Mouse (Mus musculus) lung, embryonic 14.5 days (tissue): ENCODE data around the gene Fam193a. TPM values are rescaled to one million over a fixed set of nuclear protein-coding genes. Genes with fewer than 3 reads are reported as not detected.

Experiments
- ATAC-seq: fragments of 200-750 bp; cut with Nextera tagmentation; 2 replicates; pipeline ENCODE4 v1.8.0; 2017; ENCODE audit warnings: mild to moderate bottlenecking, moderate TSS enrichment, moderate library complexity; ENCODE audit not compliant: insufficient read depth
- DNase-seq: peaks from one replicate; pipeline ENCODE4 v3.0.0-alpha.2; 2015
- H3K27ac ChIP-seq: fragments of 300-500 bp; sonication (generic); 2 replicates; pipeline ENCODE4 v1.5.1; 2014; ENCODE audit warnings: low read depth, mild to moderate bottlenecking, moderate library complexity
- H3K27me3 ChIP-seq: fragments of 300-500 bp; sonication (generic); 2 replicates; pipeline ENCODE4 v1.6.1; 2014; ENCODE audit warnings: low read length, control low read depth; ENCODE audit not compliant: insufficient read depth
- H3K36me3 ChIP-seq: fragments of 300-500 bp; sonication (generic); 2 replicates; pipeline ENCODE4 v1.6.1; 2014; ENCODE audit warnings: control low read depth; ENCODE audit not compliant: insufficient read depth
- H3K4me1 ChIP-seq: fragments of 300-500 bp; sonication (generic); 2 replicates; pipeline ENCODE4 v1.6.1; 2014; ENCODE audit warnings: antibody characterized with exemption, control low read depth; ENCODE audit not compliant: insufficient read depth
- H3K4me2 ChIP-seq: fragments of 300-500 bp; sonication (generic); 2 replicates; pipeline ENCODE4 v1.6.1; 2014; ENCODE audit warnings: mild to moderate bottlenecking
- H3K4me3 ChIP-seq: fragments of 300-500 bp; sonication (generic); 2 replicates; pipeline ENCODE4 v1.5.1; 2014; ENCODE audit warnings: low read depth, low read length
- H3K9ac ChIP-seq: fragments of 300-500 bp; sonication (generic); 2 replicates; pipeline ENCODE4 v1.6.1; 2014
- H3K9me3 ChIP-seq: fragments of 300-500 bp; sonication (generic); 2 replicates; pipeline ENCODE4 v1.6.1; 2016; ENCODE audit warnings: low read depth, low read length, control low read depth
- CTCF ChIP-seq: IDR thresholded peaks from 2 replicates; pipeline ENCODE4 v1.5.1; 2016; ENCODE audit warnings: antibody characterized with exemption, low read depth
- WGBS: fragments of 180-500 bp; shearing (Covaris S2); extraction: QIAGEN DNeasy Blood & Tissue Kit; methylation state at CpG from one replicate; pipeline ENCODE4 v1.1.7; 2014; 5-methylcytosine and 5-hydroxymethylcytosine counted together
- polyA plus RNA-seq: library from polyadenylated mRNA; unstranded; fragments of >200 nt; fragmentation: Nextera tagmentation; extraction: Ambion mirVana; gene quantifications from 2 replicates; pipeline ENCODE4 v1.2.1, GENCODE M21; 2014

The Fam193a gene
- polyA plus RNA-seq, 1 experiment from 2014 or later, result 14.9 TPM

GRCm38 (mm10) chr5:34407366-34407918 lies 37.7 kb downstream of the Fam193a start:
- 78% methylated on average over 6 of the region's 6 CpGs for WGBS

GRCm38 (mm10) chr5:34409002-34409401 lies 39.3 kb downstream of the Fam193a start:
- WGBS, result 55% methylated on average over 1 of the region's 1 CpGs

More at GRCm38 (mm10) chr5:34407366-34407918, 37.7 kb downstream of the Fam193a start:
- peaks cover 5% of the 10 kb centered on the region; the same call in 1 of the 2 replicates for H3K36me3 ChIP-seq
- no peaks in the 10 kb centered on the region for H3K4me1 ChIP-seq
- H3K27me3 ChIP-seq, result no peaks in the 10 kb centered on the region
- ATAC-seq, result no peak
- DNase-seq, result no peak
- H3K4me3 ChIP-seq, result no peak overlapping the region
- H3K4me2 ChIP-seq, result no peak overlapping the region
- no peaks in the 10 kb centered on the region for H3K9me3 ChIP-seq
- no peak overlapping the region for H3K27ac ChIP-seq
- H3K9ac ChIP-seq, result no peak overlapping the region
- TF ChIP-seq CTCF, result no peak

GRCm38 (mm10) chr5:34410819-34411218 lies 41.1 kb downstream of the Fam193a start:
- no peak overlapping the region for H3K9ac ChIP-seq
- no peaks in the 10 kb centered on the region for H3K4me1 ChIP-seq
- H3K27ac ChIP-seq, result no peak overlapping the region
- no peak for TF ChIP-seq CTCF
- H3K4me3 ChIP-seq, result no peak overlapping the region
- WGBS, result 72% methylated on average over 4 of the region's 4 CpGs
- DNase-seq, result no peak
- peaks cover 5% of the 10 kb centered on the region; the same call in 1 of the 2 replicates for H3K36me3 ChIP-seq
- no peak for ATAC-seq
- no peaks in the 10 kb centered on the region for H3K9me3 ChIP-seq
- H3K27me3 ChIP-seq, result no peaks in the 10 kb centered on the region
- H3K4me2 ChIP-seq, result no peak overlapping the region

More at GRCm38 (mm10) chr5:34409002-34409401, 39.3 kb downstream of the Fam193a start:
- ATAC-seq, result no peak
- H3K27me3 ChIP-seq, result no peaks in the 10 kb centered on the region
- no peak for TF ChIP-seq CTCF
- no peak for DNase-seq
- no peak overlapping the region for H3K4me3 ChIP-seq
- no peak overlapping the region for H3K4me2 ChIP-seq
- no peaks in the 10 kb centered on the region for H3K9me3 ChIP-seq
- no peak overlapping the region for H3K27ac ChIP-seq
- H3K4me1 ChIP-seq, result no peaks in the 10 kb centered on the region
- no peak overlapping the region for H3K9ac ChIP-seq
- peaks cover 5% of the 10 kb centered on the region; the same call in 1 of the 2 replicates for H3K36me3 ChIP-seq

- no peak for TF ChIP-seq CTCF
- Histone ChIP-seq H3K9me3 (no peaks in the 10 kb centered on the region), H3K4me1 (no peaks in the 10 kb centered on the region), H3K36me3 (peaks cover 10% of the 10 kb centered on the region; the same call in 1 of the 2 replicates), H3K4me3 (no peak overlapping the region), H3K27me3 (no peaks in the 10 kb centered on the region), H3K4me2 (no peak overlapping the region), H3K27ac (no peak overlapping the region), H3K9ac (no peak overlapping the region)
- WGBS, result 40% methylated on average over 2 of the region's 2 CpGs
- DNase-seq (no peak), ATAC-seq (no peak)
Observed at GRCm38 (mm10) chr5:34413921-34414320, 44.2 kb downstream of the Fam193a start.

GRCm38 (mm10) chr5:34417251-34418008 lies 47.7 kb downstream of the Fam193a start:
- H3K27me3 ChIP-seq, result no peaks in the 10 kb centered on the region
- peaks cover 24% of the 10 kb centered on the region for H3K36me3 ChIP-seq
- WGBS, result 66% methylated on average over 3 of the region's 3 CpGs
- no peak for TF ChIP-seq CTCF
- DNase-seq, result no peak
- no peak for ATAC-seq
- no peak overlapping the region for H3K9ac ChIP-seq
- H3K4me2 ChIP-seq, result no peak overlapping the region
- H3K9me3 ChIP-seq, result no peaks in the 10 kb centered on the region
- no peaks in the 10 kb centered on the region for H3K4me1 ChIP-seq
- H3K4me3 ChIP-seq, result no peak overlapping the region
- H3K27ac ChIP-seq, result no peak overlapping the region

GRCm38 (mm10) chr5:34419188-34419587 lies 49.5 kb downstream of the Fam193a start:
- H3K4me3 ChIP-seq, result no peak overlapping the region
- H3K36me3 ChIP-seq, result peaks cover 24% of the 10 kb centered on the region
- H3K4me2 ChIP-seq, result no peak overlapping the region
- H3K27me3 ChIP-seq, result no peaks in the 10 kb centered on the region
- no peaks in the 10 kb centered on the region for H3K9me3 ChIP-seq
- TF ChIP-seq CTCF, result no peak
- H3K4me1 ChIP-seq, result no peaks in the 10 kb centered on the region
- no peak for DNase-seq
- ATAC-seq, result no peak
- 60% methylated on average over 1 of the region's 1 CpGs for WGBS
- no peak overlapping the region for H3K27ac ChIP-seq
- H3K9ac ChIP-seq, result no peak overlapping the region

- WGBS, result 89% methylated on average over 3 of the region's 3 CpGs
- Histone ChIP-seq H3K9ac (no peak overlapping the region), H3K36me3 (peaks cover 94% of the 10 kb centered on the region), H3K4me2 (no peak overlapping the region), H3K4me3 (no peak overlapping the region), H3K27me3 (no peaks in the 10 kb centered on the region), H3K9me3 (no peaks in the 10 kb centered on the region), H3K27ac (no peak overlapping the region), H3K4me1 (no peaks in the 10 kb centered on the region)
- ATAC-seq (no peak), DNase-seq (no peak)
- no peak for TF ChIP-seq CTCF
Observed at GRCm38 (mm10) chr5:34430776-34431175, 61.0 kb downstream of the Fam193a start.
